Mouse (Mus musculus) adrenal gland, postnatal 10 days (tissue): ENCODE results near the gene Tardbp. TPM values are rescaled to one million over a fixed set of nuclear protein-coding genes. Genes with fewer than 3 reads are reported as not detected.

Experiments used
- DNase-seq: peaks from one replicate; pipeline ENCODE4 v3.0.0; 2021; ENCODE audit warnings: mixed read lengths
- total RNA-seq, 2 experiments: library from RNA; stranded (reverse); gene quantifications; 2 replicates each; pipeline ENCODE4 v1.2.3; 2021

The Tardbp gene
- total RNA-seq, 2 experiments from 2014 or later = 214 to 253 TPM

- DNase-seq = no peak
Observed at GRCm38 (mm10) chr4:148602357-148603120, 24.3 kb downstream of the Tardbp start, which contains the start of gene Masp2. Masp2 (plus strand) TSS chr4:148602554.

- no peak for DNase-seq
Observed at GRCm38 (mm10) chr4:148601871-148602270, 24.9 kb downstream of the Tardbp start.

- DNase-seq = no peak
Observed at GRCm38 (mm10) chr4:148600316-148600715, 26.5 kb downstream of the Tardbp start.

- DNase-seq = no peak
Observed at GRCm38 (mm10) chr4:148598826-148599225, 28.0 kb downstream of the Tardbp start.

- DNase-seq = no peak
Observed at GRCm38 (mm10) chr4:148596731-148597130, 30.1 kb downstream of the Tardbp start.

GRCm38 (mm10) chr4:148595916-148596315, 30.9 kb downstream of the Tardbp start:
- DNase-seq = no peak

- DNase-seq = no peak
Observed at GRCm38 (mm10) chr4:148593996-148594395, 32.8 kb downstream of the Tardbp start.

- no peak for DNase-seq
Observed at GRCm38 (mm10) chr4:148591637-148592380, 35.0 kb downstream of the Tardbp start.

- peak; percentile 99 for DNase-seq
Observed at GRCm38 (mm10) chr4:148591171-148591630, 35.6 kb downstream of the Tardbp start, which contains the start of gene Srm. Srm (plus strand) TSS chr4:148591503.

- DNase-seq = no peak
Observed at GRCm38 (mm10) chr4:148590421-148591170, 36.2 kb downstream of the Tardbp start.

GRCm38 (mm10) chr4:148589565-148589964, 37.3 kb downstream of the Tardbp start:
- DNase-seq = no peak

GRCm38 (mm10) chr4:148588793-148589192, 38.0 kb downstream of the Tardbp start:
- no peak for DNase-seq

- no peak for DNase-seq
Observed at GRCm38 (mm10) chr4:148586648-148587047, 40.2 kb downstream of the Tardbp start.

- no peak for DNase-seq
Observed at GRCm38 (mm10) chr4:148583257-148583656, 43.6 kb downstream of the Tardbp start.

- no peak for DNase-seq
Observed at GRCm38 (mm10) chr4:148581422-148581821, 45.4 kb downstream of the Tardbp start.

GRCm38 (mm10) chr4:148580765-148581164, 46.1 kb downstream of the Tardbp start:
- DNase-seq = no peak

GRCm38 (mm10) chr4:148573222-148573621, 53.6 kb downstream of the Tardbp start:
- no peak for DNase-seq

- no peak for DNase-seq
Observed at GRCm38 (mm10) chr4:148570693-148571295, 56.0 kb downstream of the Tardbp start.

- DNase-seq = no peak
Observed at GRCm38 (mm10) chr4:148570138-148570537, 56.7 kb downstream of the Tardbp start.

- no peak for DNase-seq
Observed at GRCm38 (mm10) chr4:148563595-148563994, 63.2 kb downstream of the Tardbp start.

GRCm38 (mm10) chr4:148562676-148563075, 64.1 kb downstream of the Tardbp start:
- DNase-seq = no peak
